ENCODE assay signal across 7 mouse cellular contexts in the genomic region with DNA sequence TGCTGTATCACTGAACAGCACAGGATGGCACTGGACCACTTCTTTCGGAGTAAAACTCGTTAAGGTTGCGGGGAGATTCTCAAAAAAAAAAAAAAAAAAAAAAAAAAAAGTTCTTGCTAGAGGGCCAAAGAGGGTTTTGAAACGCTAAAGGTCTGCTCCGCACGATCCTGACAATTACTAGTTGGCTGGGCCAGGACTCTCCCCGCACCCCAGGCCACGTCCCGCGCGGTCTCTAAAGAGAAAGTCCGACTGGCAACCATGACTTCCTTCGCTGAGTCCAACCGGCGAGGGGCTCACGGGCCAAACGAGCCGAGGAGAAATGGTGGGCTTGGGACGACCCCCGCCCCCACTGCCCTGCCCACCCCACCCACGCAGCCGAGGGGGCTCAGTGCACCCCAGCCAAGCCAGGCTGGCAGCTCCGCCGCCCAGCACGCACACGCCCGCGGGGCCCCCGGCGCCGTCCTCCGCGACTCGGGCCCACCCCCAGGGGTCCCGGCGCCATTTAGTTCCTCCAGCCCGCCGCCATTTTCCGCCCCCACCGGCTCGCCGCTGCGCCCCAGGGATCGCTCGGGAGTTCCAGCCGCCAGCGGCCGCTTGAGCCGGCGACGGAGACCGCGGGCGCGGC. TPM values are rescaled to one million over a fixed set of nuclear protein-coding genes. Genes with fewer than 3 reads are reported as not detected.
DNase-seq lines count a peak whose midpoint lies in the region; ATAC-seq lines count a peak whose summit lies in the region.

No protein-coding gene starts in this region.

- peak overlapping the region; percentile 92 for H3K9ac ChIP-seq in liver, embryonic 15.5 days

- peak; percentile 49 for ATAC-seq in liver, embryonic 15.5 days (ENCODE audit: insufficient read depth)

- DNase-seq in 416B (ENCODE audit: low read depth), result peak; percentile 37
- DNase-seq in CD4-positive, CD25-positive, alpha-beta regulatory T cell, adult 2 months (ENCODE audit: low read depth, low spot score), result peak; percentile 69
- DNase-seq in c-Kit-negative CD71-positive TER-119-positive erythroid progenitor cells, embryonic 14.5 days (ENCODE audit: low read depth, low spot score), result peak; percentile 15
- DNase-seq in gastrocnemius, postnatal 4 days (ENCODE audit: low spot score in 2 of 2), result peak; percentile 19 to 48
- DNase-seq in kidney, adult 18-20 months, result peak; percentile 45
- peak; percentile 44 for DNase-seq in naive thymus-derived CD4-positive, alpha-beta T cell, adult 2 months (ENCODE audit: low read depth)

- no peaks in the 10 kb centered on the region for H3K27me3 ChIP-seq in liver, embryonic 15.5 days

- peak overlapping the region; percentile 93 for H3K4me2 ChIP-seq in liver, embryonic 15.5 days

- no peaks in the 10 kb centered on the region for H3K9me3 ChIP-seq in liver, embryonic 15.5 days (replicated peaks)

- WGBS in liver, embryonic 15.5 days (ENCODE audit: insufficient replicate concordance), result under 1% methylated on average over 54 of the region's 55 CpGs

- peaks cover 18% of the 10 kb centered on the region for H3K4me1 ChIP-seq in liver, embryonic 15.5 days (replicated peaks)

- peak overlapping the region; percentile 93 for H3K27ac ChIP-seq in liver, embryonic 15.5 days (replicated peaks)

- H3K36me3 ChIP-seq in liver, embryonic 15.5 days (replicated peaks), result no peaks in the 10 kb centered on the region

- H3K4me3 ChIP-seq in liver, embryonic 15.5 days (replicated peaks), result peak overlapping the region; percentile 98

RNA-seq across cellular contexts. Expression of a gene that starts 0.6 kb away (rescaled TPM):
- 10 to 100 TPM; 19.1 to 25.1 TPM for total RNA-seq in gastrocnemius, postnatal 4 days (2021)
- 9.1 and 9.9 TPM in 2 replicates for polyA plus RNA-seq in liver, embryonic 15.5 days (2015; fragmentation: Nextera tagmentation; extraction: Ambion mirVana)

Comparison
In these comparisons a context has a peak if more than half of its experiments do, and no peak if none do; other contexts are left out.
1. Peak in every context shown above with its lines: DNase-seq, ATAC-seq, H3K4me3 ChIP-seq and H3K27ac ChIP-seq.
2. DNase-seq: peak in every context shown above with its lines; median percentile 69 in CD4-positive, CD25-positive, alpha-beta regulatory T cell, adult 2 months; 45 in kidney, adult 18-20 months; 44 in naive thymus-derived CD4-positive, alpha-beta T cell, adult 2 months; 37 in 416B; 34 in gastrocnemius, postnatal 4 days; 15 in c-Kit-negative CD71-positive TER-119-positive erythroid progenitor cells, embryonic 14.5 days.